Mouse (Mus musculus): Measurements from ENCODE around the gene Dmkn.
"Not testable (repeated sequence)": the region's sequence is repeated elsewhere in the genome, so short reads cannot be mapped to it uniquely, and the experiment has no call there.

The Dmkn gene

GRCm38 (mm10) chr7:30763456-30763855 is at the start of gene Dmkn:
Gene Dmkn (plus strand): TSS chr7:30763756.
- no peak for DNase-seq

GRCm38 (mm10) chr7:30717006-30717715 is 46.4 kb upstream of the Dmkn start:
- DNase-seq = peak; percentile 70

- no peak for DNase-seq
These were observed 45.9 kb upstream of the Dmkn start for GRCm38 (mm10) chr7:30717716-30718046.

- DNase-seq = no peak
These were observed 43.9 kb upstream of the Dmkn start for GRCm38 (mm10) chr7:30719669-30720068.

GRCm38 (mm10) chr7:30721286-30721685 is 42.3 kb upstream of the Dmkn start:
- no peak for DNase-seq

- DNase-seq = no peak
These were observed 40.1 kb upstream of the Dmkn start for GRCm38 (mm10) chr7:30723274-30723953.

- peak; percentile 10 for DNase-seq
These were observed 35.3 kb upstream of the Dmkn start for GRCm38 (mm10) chr7:30728214-30728613.

GRCm38 (mm10) chr7:30728739-30729395 is 34.7 kb upstream of the Dmkn start:
- no peak for DNase-seq

- peak; percentile 97 for DNase-seq
These were observed 34.0 kb upstream of the Dmkn start, which contains the start of gene Tmem147 for GRCm38 (mm10) chr7:30729396-30730063. Gene Tmem147 (minus strand): TSS chr7:30729540.

GRCm38 (mm10) chr7:30730064-30730722 is 33.4 kb upstream of the Dmkn start:
- DNase-seq = not testable (repeated sequence)

- DNase-seq = no peak
These were observed 27.3 kb upstream of the Dmkn start for GRCm38 (mm10) chr7:30736211-30736610.

- DNase-seq = not testable (repeated sequence)
These were observed 21.0 kb upstream of the Dmkn start for GRCm38 (mm10) chr7:30742570-30742969.

- not testable (repeated sequence) for DNase-seq
These were observed 19.9 kb upstream of the Dmkn start, which contains the start of gene Gapdhs for GRCm38 (mm10) chr7:30743617-30744016. Gene Gapdhs (minus strand): TSS chr7:30743681.

- DNase-seq = no peak
These were observed 19.4 kb upstream of the Dmkn start for GRCm38 (mm10) chr7:30744022-30744598.

GRCm38 (mm10) chr7:30747525-30748204 is 15.9 kb upstream of the Dmkn start:
- DNase-seq = no peak

GRCm38 (mm10) chr7:30749824-30750606 is 13.5 kb upstream of the Dmkn start:
- no peak for DNase-seq

- no peak for DNase-seq
These were observed 12.4 kb upstream of the Dmkn start, which contains the start of gene Sbsn for GRCm38 (mm10) chr7:30751086-30751669. Gene Sbsn (plus strand): TSS chr7:30751471.

GRCm38 (mm10) chr7:30757001-30757400 is 6.6 kb upstream of the Dmkn start:
- no peak for DNase-seq

- DNase-seq = peak; percentile 35
These were observed 4.7 kb upstream of the Dmkn start for GRCm38 (mm10) chr7:30758853-30759252.

- DNase-seq = no peak
These were observed 1.7 kb upstream of the Dmkn start for GRCm38 (mm10) chr7:30761769-30762352.

All from thymus, postnatal 14 days (tissue).